Comparison of ENCODE assay signal across 25 mouse cellular contexts in the genomic region with DNA sequence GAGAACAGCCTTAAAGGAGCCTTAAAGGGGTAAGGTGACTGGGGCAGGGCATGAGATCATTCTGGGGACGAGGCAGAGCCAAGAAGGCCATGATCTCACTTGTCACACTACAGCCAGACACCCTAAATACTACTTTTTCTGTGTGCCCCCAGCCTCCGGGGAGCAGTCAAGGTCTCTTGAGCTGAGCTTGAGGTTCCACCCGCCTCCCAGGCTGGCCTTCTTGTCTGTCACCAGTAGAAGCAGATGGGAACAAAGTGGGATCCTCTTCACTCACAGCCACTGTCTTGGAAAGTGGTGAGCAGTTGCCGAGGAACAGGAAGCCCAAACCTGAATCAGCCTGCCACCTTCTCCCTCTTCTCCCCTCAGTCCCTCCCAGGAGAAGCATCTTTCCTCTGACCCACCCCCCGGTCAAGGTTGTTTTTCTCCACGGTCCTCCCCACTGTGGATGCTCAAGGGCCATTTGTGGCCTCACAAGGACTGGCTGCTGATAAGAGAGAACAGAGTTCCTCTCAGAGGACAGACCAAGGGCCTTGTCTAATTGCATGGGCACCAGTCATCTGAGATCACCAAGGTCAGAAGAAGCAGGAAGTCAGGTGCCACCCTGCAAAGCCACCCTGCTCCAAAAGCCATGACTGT. TPM values are rescaled to one million over a fixed set of nuclear protein-coding genes. Genes with fewer than 3 reads are reported as not detected.
DNase-seq lines count a peak whose midpoint lies in the region; ATAC-seq and TF ChIP-seq lines count a peak whose summit lies in the region.
"Had no signal": no experiment of that assay in that cellular context is flagged by ENCODE, and none has a peak within 500 bp of the region (broad histone marks: within the 10 kb centered on the region; RNA-seq: fewer than 3 reads in every experiment).

No protein-coding gene starts in this region.

- intact Hi-C loops in heart, postnatal 14 days (cut with DNase I): loop anchor here (5.0 kb wide), 1 partner anchor 39 kb away; no protein-coding TSS in a partner anchor
- intact Hi-C loops in left cerebral cortex, adult 2 months (cut with DNase I): no loop called here

- no peak overlapping the region for H3K4me2 ChIP-seq in heart, embryonic 15.5 days
- H3K4me2 ChIP-seq: hindbrain, embryonic 15.5 days; limb, embryonic 12.5 days; liver, embryonic 13.5 days; lung, embryonic 15.5 days; midbrain, embryonic 12.5 days; neural tube, embryonic 13.5 days had no signal

- peak; percentile 2; the same call in 1 of the 2 replicates for ATAC-seq in cerebellum, adult (ENCODE audit: insufficient number of reproducible peaks, low FRiP score, low TSS enrichment)
- ATAC-seq in heart, embryonic 15.5 days (replicated peaks; ENCODE audit: insufficient number of reproducible peaks, insufficient read depth, low FRiP score, low read depth): no peak
- ATAC-seq: intestine, embryonic 16.5 days had no signal

- no peak for DNase-seq in cerebellum, adult 9-10 months
- peak; percentile 21 to 34 for DNase-seq in heart, adult 18-20 months
- DNase-seq in heart, postnatal 14 days: no peak
- no peak for DNase-seq in left cerebral cortex, adult 2 months (ENCODE audit: extremely low spot score in 1 of 2, low spot score in 2 of 2)
- no peak for DNase-seq in left cerebral cortex, adult 8-10 months (ENCODE audit: low spot score in 2 of 2)
- no peak for DNase-seq in right cerebral cortex, postnatal 36 days (ENCODE audit: low spot score in 2 of 2)
- DNase-seq: B cell, adult 2 months; liver, embryonic 13.5 days; retina, postnatal 1 day; thymus, postnatal 36 days had no signal

- TF ChIP-seq CTCF in left cerebral cortex, adult 2 months (IDR thresholded peaks at IDR 0.05): no peak

- peak overlapping the region; percentile 73 for H3K27ac ChIP-seq in left cerebral cortex, adult 2 months
- peak overlapping the region; percentile 80 for H3K27ac ChIP-seq in heart, embryonic 15.5 days
- H3K27ac ChIP-seq: hindbrain, embryonic 15.5 days; kidney, postnatal 0 days; limb, embryonic 12.5 days; liver, embryonic 13.5 days; lung, embryonic 15.5 days; macrophage; midbrain, embryonic 12.5 days; neural tube, embryonic 13.5 days had no signal

- no peaks in the 10 kb centered on the region for H3K9me3 ChIP-seq in heart, embryonic 15.5 days (replicated peaks)
- H3K9me3 ChIP-seq: hindbrain, embryonic 15.5 days; liver, embryonic 13.5 days; lung, embryonic 15.5 days; midbrain, embryonic 12.5 days; neural tube, embryonic 13.5 days had no signal

- H3K9ac ChIP-seq in heart, embryonic 15.5 days: no peak overlapping the region
- H3K9ac ChIP-seq: hindbrain, embryonic 15.5 days; limb, embryonic 12.5 days; liver, embryonic 13.5 days; lung, embryonic 15.5 days; midbrain, embryonic 12.5 days; neural tube, embryonic 13.5 days had no signal

- 52% methylated on average over 6 of the region's 6 CpGs for WGBS in heart, embryonic 15.5 days

- peaks cover 71% of the 10 kb centered on the region for H3K4me1 ChIP-seq in heart, embryonic 15.5 days (replicated peaks)
- H3K4me1 ChIP-seq: limb, embryonic 12.5 days; midbrain, embryonic 12.5 days; neural tube, embryonic 13.5 days had no signal

- H3K36me3 ChIP-seq in heart, embryonic 15.5 days: no peaks in the 10 kb centered on the region
- H3K36me3 ChIP-seq: hindbrain, embryonic 15.5 days; limb, embryonic 12.5 days; liver, embryonic 13.5 days; lung, embryonic 15.5 days; midbrain, embryonic 12.5 days; neural tube, embryonic 13.5 days had no signal

- H3K4me3 ChIP-seq in left cerebral cortex, adult 2 months: no peak overlapping the region
- H3K4me3 ChIP-seq in heart, embryonic 15.5 days: no peak overlapping the region
- H3K4me3 ChIP-seq: hindbrain, embryonic 15.5 days; limb, embryonic 12.5 days; liver, embryonic 13.5 days; lung, embryonic 15.5 days; midbrain, embryonic 12.5 days; neural tube, embryonic 13.5 days had no signal

- no peaks in the 10 kb centered on the region for H3K27me3 ChIP-seq in heart, embryonic 15.5 days
- H3K27me3 ChIP-seq: hindbrain, embryonic 15.5 days; lung, embryonic 15.5 days had no signal

RNA-seq across cellular contexts. Expression of a gene that starts 9.4 kb away (rescaled TPM):
- 100 to 1,000 TPM; 237 to 244 TPM for total RNA-seq in heart, adult 18-20 months (2021)
- 100 to 1,000 TPM; 181 to 186 TPM for total RNA-seq in heart, postnatal 14 days (2021)
- 10 to 100 TPM; 22.4 to 23.1 TPM for total RNA-seq in left cerebral cortex, adult 2 months (2021)
- 10 to 100 TPM; 19.5 to 25.2 (median 21.7) TPM for total RNA-seq in left cerebral cortex, adult 8-10 months (2022)
- 16.5 and 27.5 TPM in 2 replicates for polyA plus RNA-seq in heart, embryonic 15.5 days (2015; fragmentation: Nextera tagmentation; extraction: Ambion mirVana)
- polyA plus RNA-seq: macrophage had no signal

RNA-seq across cellular contexts. Expression of a gene that starts 32.9 kb away (rescaled TPM):
- not detected for total RNA-seq in heart, adult 18-20 months (2021)
- not detected for total RNA-seq in heart, postnatal 14 days (2021)
- not detected for total RNA-seq in left cerebral cortex, adult 2 months (2021)
- total RNA-seq in left cerebral cortex, adult 8-10 months (2022): not detected
- polyA plus RNA-seq in heart, embryonic 15.5 days (2015; fragmentation: Nextera tagmentation; extraction: Ambion mirVana): not detected in 2 replicates
- total RNA-seq: gastrocnemius, adult 18-20 months; layer of hippocampus, adult 18-20 months; left cerebral cortex, adult 18-20 months had no signal
- polyA plus RNA-seq: embryonic facial prominence, embryonic 14.5 days; hindbrain, embryonic 15.5 days; intestine, embryonic 16.5 days; kidney, postnatal 0 days; limb, embryonic 12.5 days; liver, embryonic 13.5 days; macrophage; midbrain, embryonic 12.5 days; neural tube, embryonic 13.5 days; small intestine, adult 2 months had no signal

Comparison
In these comparisons a context has a peak if more than half of its experiments do, and no peak if none do; other contexts are left out.
1. DNase-seq: peak in heart, adult 18-20 months (2 of 2); none in cerebellum, adult 9-10 months (single experiment), heart, postnatal 14 days (0 of 2), left cerebral cortex, adult 2 months (0 of 2), left cerebral cortex, adult 8-10 months (0 of 2) and right cerebral cortex, postnatal 36 days (0 of 2).
2. RNA of a gene that starts 9.4 kb away (total RNA-seq): 237 to 244 TPM in heart, adult 18-20 months and 181 to 186 TPM in heart, postnatal 14 days; 19.5 to 25.2 TPM in left cerebral cortex, adult 8-10 months and 22.4 to 23.1 TPM in left cerebral cortex, adult 2 months; every median in the first group is over 4 times any median in the second.